Mouse (Mus musculus) cortical plate, adult 2 months (tissue): ENCODE measurements at regions not wholly inside any gene's neighbourhood (a gene's known extent, or its start where the extent isn't known, plus 50 kb on each side); places are given as distances from the start of the nearest gene placed in this dataset.

Experiments
- CTCF ChIP-seq: fragments of 200-500 bp; IDR thresholded peaks from 2 replicates; pipeline ENCODE4 v1.5.1; 2011; ENCODE audit warnings: mild to moderate bottlenecking, control low read depth, low read length; ENCODE audit not compliant: insufficient read depth; ENCODE audit errors: extremely low read depth
- POLR2A ChIP-seq: fragments of 200-500 bp; IDR thresholded peaks from 2 replicates; pipeline ENCODE4 v1.6.1; 2011; ENCODE audit warnings: mild to moderate bottlenecking, low read length, control low read depth; ENCODE audit not compliant: insufficient read depth; ENCODE audit errors: extremely low read depth

DNA sequence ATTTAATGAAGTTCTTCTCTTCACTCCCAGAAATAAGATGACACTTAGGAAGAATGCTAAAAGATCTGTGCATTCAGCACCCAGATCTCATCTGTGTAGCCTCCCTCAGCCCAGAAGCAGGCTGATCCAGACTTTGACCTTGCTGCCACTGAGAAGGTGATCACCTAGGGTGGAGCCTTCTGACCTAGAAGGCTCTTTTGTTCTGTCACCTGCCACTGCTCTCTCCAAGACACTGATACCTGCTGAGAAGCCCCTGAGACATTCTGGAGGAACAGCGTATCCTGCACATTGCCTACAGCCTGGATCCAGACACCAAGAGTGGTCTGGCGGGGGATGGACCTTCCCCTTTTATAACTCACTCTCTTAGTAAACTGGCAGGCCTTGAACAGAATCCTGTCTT is 190.0 kb upstream of the Luzp2 start:
- no peak for TF ChIP-seq CTCF
- TF ChIP-seq POLR2A, result no peak
